Mouse (Mus musculus) megakaryocyte-erythroid progenitor cell, adult 5-6 weeks (primary cell): ENCODE data around the gene Rabgap1l. TPM values are rescaled to one million over a fixed set of nuclear protein-coding genes. Genes with fewer than 3 reads are reported as not detected.

Experiments
- ATAC-seq: replicated peaks from 2 replicates; pipeline ENCODE4 v1.8.0; 2016; ENCODE audit warnings: mild to moderate bottlenecking, inconsistent platforms; ENCODE audit not compliant: severe bottlenecking, poor library complexity, low FRiP score, low TSS enrichment
- total RNA-seq, 2 experiments: library from RNA; stranded (forward) in 1 of 2; stranded (reverse) in 1 of 2; fragments of 200-1000, 215-1000 nt in 1 of 2; fragments of >200 nt in 1 of 2; fragmentation: Nextera tagmentation in 1 of 2; gene quantifications; 2 replicates each; pipeline ENCODE4 v1.2.3; 2014 to 2017

The Rabgap1l gene
- total RNA-seq, 2 experiments from 2014 or later: 124 to 256 TPM

- ATAC-seq: peak; percentile 83
Observed at GRCm38 (mm10) chr1:160273133-160273743, 519.8 kb downstream of the Rabgap1l start.

GRCm38 (mm10) chr1:160271282-160271967 lies 521.6 kb downstream of the Rabgap1l start:
- no peak for ATAC-seq

GRCm38 (mm10) chr1:160268322-160268721 lies 524.7 kb downstream of the Rabgap1l start:
- ATAC-seq: no peak

GRCm38 (mm10) chr1:160263630-160264346 lies 529.2 kb downstream of the Rabgap1l start:
- ATAC-seq: peak; percentile 30; the same call in 1 of the 2 replicates

GRCm38 (mm10) chr1:160263053-160263452 lies 530.0 kb downstream of the Rabgap1l start:
- ATAC-seq: peak; percentile 95

- ATAC-seq: no peak
Observed at GRCm38 (mm10) chr1:160262415-160262814, 530.6 kb downstream of the Rabgap1l start.

- ATAC-seq: no peak
Observed at GRCm38 (mm10) chr1:160261849-160262248, 531.2 kb downstream of the Rabgap1l start.

GRCm38 (mm10) chr1:160260605-160261004 lies 532.4 kb downstream of the Rabgap1l start:
- ATAC-seq: no peak

GRCm38 (mm10) chr1:160259884-160260283 lies 533.1 kb downstream of the Rabgap1l start:
- ATAC-seq: no peak

- no peak for ATAC-seq
Observed at GRCm38 (mm10) chr1:160253108-160253507, 539.9 kb downstream of the Rabgap1l start.

GRCm38 (mm10) chr1:160251388-160252007 lies 541.5 kb downstream of the Rabgap1l start:
- no peak for ATAC-seq

- ATAC-seq: no peak
Observed at GRCm38 (mm10) chr1:160250782-160251181, 542.2 kb downstream of the Rabgap1l start.

GRCm38 (mm10) chr1:160249786-160250185 lies 543.2 kb downstream of the Rabgap1l start:
- ATAC-seq: no peak

GRCm38 (mm10) chr1:160247473-160247872 lies 545.5 kb downstream of the Rabgap1l start:
- ATAC-seq: no peak

GRCm38 (mm10) chr1:160246844-160247243 lies 546.2 kb downstream of the Rabgap1l start:
- ATAC-seq: peak; percentile 75

- no peak for ATAC-seq
Observed at GRCm38 (mm10) chr1:160245954-160246353, 547.1 kb downstream of the Rabgap1l start.

- no peak for ATAC-seq
Observed at GRCm38 (mm10) chr1:160244689-160245088, 548.3 kb downstream of the Rabgap1l start.

- no peak for ATAC-seq
Observed at GRCm38 (mm10) chr1:160240091-160240490, 552.9 kb downstream of the Rabgap1l start.

GRCm38 (mm10) chr1:160238852-160239443 lies 554.1 kb downstream of the Rabgap1l start:
- ATAC-seq: no peak

- no peak for ATAC-seq
Observed at GRCm38 (mm10) chr1:160237981-160238380, 555.0 kb downstream of the Rabgap1l start.
